Mouse (Mus musculus) ES-Bruce4 (cell line): ENCODE data around the gene Nkapd1. TPM values are rescaled to one million over a fixed set of nuclear protein-coding genes. Genes with fewer than 3 reads are reported as not detected.
A peak's percentile ranks its signal among the peaks of the same experiment; 100 is the strongest.

Experiments
- H3K27ac ChIP-seq: 2 replicates; pipeline ENCODE4 v1.5.1; 2012; ENCODE audit warnings: low read length, inconsistent platforms; ENCODE audit not compliant: insufficient read depth
- H3K27me3 ChIP-seq: 2 replicates; pipeline ENCODE4 v1.6.1; 2012; ENCODE audit warnings: mild to moderate bottlenecking, low read length, inconsistent platforms; ENCODE audit not compliant: control insufficient read depth, poor library complexity, insufficient read depth, severe bottlenecking
- H3K36me3 ChIP-seq: 2 replicates; pipeline ENCODE4 v1.6.1; 2012; ENCODE audit warnings: inconsistent platforms, mild to moderate bottlenecking, low read length, moderate library complexity; ENCODE audit not compliant: control insufficient read depth, poor library complexity, insufficient read depth, severe bottlenecking
- H3K4me1 ChIP-seq: one replicate; pipeline ENCODE4 v1.8.1; 2011; ENCODE audit warnings: low read length; ENCODE audit not compliant: control insufficient read depth, insufficient read depth
- H3K4me3 ChIP-seq: 2 replicates; pipeline ENCODE4 v1.5.1; 2011; ENCODE audit warnings: low read depth, mild to moderate bottlenecking, low read length
- H3K9ac ChIP-seq: 2 replicates; pipeline ENCODE4 v1.6.1; 2012; ENCODE audit warnings: low read depth, mild to moderate bottlenecking, inconsistent platforms; ENCODE audit not compliant: poor library complexity, severe bottlenecking
- H3K9me3 ChIP-seq: replicated peaks from 2 replicates; pipeline ENCODE4 v1.6.1; 2012; ENCODE audit warnings: mild to moderate bottlenecking, low read length, inconsistent platforms; ENCODE audit not compliant: control insufficient read depth, poor library complexity, insufficient read depth, severe bottlenecking
- CTCF ChIP-seq: IDR thresholded peaks from one replicate; pipeline ENCODE4 v1.8.1; 2011; ENCODE audit warnings: low read depth, low read length
- EP300 ChIP-seq: IDR thresholded peaks from 2 replicates; pipeline ENCODE4 v1.6.1; 2011; ENCODE audit warnings: low read depth, low read length; ENCODE audit not compliant: insufficient read depth
- POLR2A ChIP-seq: IDR thresholded peaks from one replicate; pipeline ENCODE4 v1.8.1; 2011; ENCODE audit warnings: low read length; ENCODE audit not compliant: insufficient read depth
- polyA plus RNA-seq: library from polyadenylated mRNA; stranded (reverse); fragments of >200 nt; gene quantifications from 2 replicates; pipeline ENCODE4 v1.2.4, GENCODE M21; 2011; ENCODE audit warnings: low read depth; ENCODE audit not compliant: missing spikeins, insufficient read depth, insufficient read length

Nkapd1 gene
- polyA plus RNA-seq, 1 experiment, result 46.9 TPM

DNA sequence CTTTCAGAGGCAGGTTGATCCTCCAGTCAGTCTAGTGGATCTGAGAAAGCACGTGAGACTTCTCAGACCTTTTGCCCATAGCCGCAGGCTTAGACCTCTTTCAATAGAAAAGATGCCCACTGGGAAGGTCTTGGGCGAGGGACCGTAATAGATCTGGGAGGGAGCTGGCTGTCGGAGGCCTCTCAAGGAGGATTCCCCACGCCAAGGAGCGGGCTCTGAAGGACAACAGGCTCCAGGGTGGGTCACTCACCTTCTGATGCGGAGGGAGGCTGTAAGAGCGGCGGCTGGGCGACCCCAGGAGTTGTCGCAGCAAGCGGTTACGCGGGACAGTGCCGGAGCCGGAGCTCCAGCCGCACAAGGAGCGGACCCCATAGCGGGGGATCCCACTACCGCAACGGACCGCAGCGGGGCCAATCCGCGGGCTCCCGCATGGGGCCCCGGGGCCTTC, 41.7 kb upstream of the Nkapd1 start:
- no peak for TF ChIP-seq EP300
- no peak for TF ChIP-seq POLR2A
- Histone ChIP-seq H3K9me3 (no peaks in the 10 kb centered on the region), H3K4me3 (peak overlapping the region; percentile 98), H3K36me3 (peaks cover 7% of the 10 kb centered on the region; the same call in 1 of the 2 replicates), H3K4me1 (no peaks in the 10 kb centered on the region), H3K9ac (peak overlapping the region; percentile 91), H3K27me3 (no peaks in the 10 kb centered on the region), H3K27ac (no peak overlapping the region)

DNA sequence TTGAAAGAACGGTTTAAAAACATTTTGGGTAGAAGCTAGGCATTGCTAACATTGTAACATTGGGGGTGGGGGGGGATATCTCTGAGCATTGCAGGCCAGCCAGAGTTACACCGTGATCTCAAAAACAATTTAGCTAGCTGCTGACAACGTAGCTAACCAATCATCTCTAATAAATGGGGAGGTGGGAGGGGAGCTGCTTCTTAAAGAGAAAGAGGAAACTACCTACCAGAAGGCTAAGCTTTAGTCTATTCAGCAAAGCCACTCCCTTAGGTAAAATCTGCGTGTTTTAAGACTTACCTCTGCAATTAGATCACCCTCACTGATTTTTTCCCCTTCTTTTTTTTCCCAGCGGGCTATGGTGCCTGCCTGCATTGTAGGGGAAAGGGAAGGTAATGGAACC, 41.1 kb upstream of the Nkapd1 start:
- Histone ChIP-seq H3K9me3 (no peaks in the 10 kb centered on the region), H3K4me1 (no peaks in the 10 kb centered on the region), H3K4me3 (peak overlapping the region; percentile 98), H3K9ac (peak overlapping the region; percentile 91), H3K27me3 (no peaks in the 10 kb centered on the region), H3K27ac (no peak overlapping the region), H3K36me3 (peaks cover 7% of the 10 kb centered on the region; the same call in 1 of the 2 replicates)
- no peak for TF ChIP-seq POLR2A
- no peak for TF ChIP-seq CTCF
- TF ChIP-seq EP300, result no peak

DNA sequence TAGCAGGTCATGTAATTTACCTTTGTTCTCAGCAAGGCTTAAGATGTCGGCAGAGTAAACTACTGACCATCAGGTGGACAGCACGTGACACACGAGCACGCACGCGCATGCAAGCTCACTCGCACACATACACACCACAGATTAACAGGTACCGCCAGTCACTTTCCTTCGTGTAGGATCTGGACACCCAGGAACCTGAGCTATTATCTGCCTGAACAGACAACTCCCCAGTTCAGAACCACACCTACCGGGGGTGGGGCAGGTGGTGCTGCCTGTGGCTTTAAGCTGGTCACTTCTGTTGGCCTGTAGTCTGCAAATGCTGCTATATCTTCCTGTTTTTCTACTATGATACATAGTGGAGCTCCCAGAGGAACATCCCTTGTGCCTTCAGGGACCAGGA, 33.2 kb upstream of the Nkapd1 start:
- H3K4me1 ChIP-seq, result peaks cover 2% of the 10 kb centered on the region
- TF ChIP-seq EP300, result no peak
- no peak for TF ChIP-seq POLR2A
- TF ChIP-seq CTCF, result no peak
- H3K36me3 ChIP-seq, result peaks cover 24% of the 10 kb centered on the region
- H3K27me3 ChIP-seq, result no peaks in the 10 kb centered on the region
- H3K4me3 ChIP-seq, result no peak overlapping the region
- H3K27ac ChIP-seq, result no peak overlapping the region
- H3K9me3 ChIP-seq, result no peaks in the 10 kb centered on the region
- no peak overlapping the region for H3K9ac ChIP-seq

DNA sequence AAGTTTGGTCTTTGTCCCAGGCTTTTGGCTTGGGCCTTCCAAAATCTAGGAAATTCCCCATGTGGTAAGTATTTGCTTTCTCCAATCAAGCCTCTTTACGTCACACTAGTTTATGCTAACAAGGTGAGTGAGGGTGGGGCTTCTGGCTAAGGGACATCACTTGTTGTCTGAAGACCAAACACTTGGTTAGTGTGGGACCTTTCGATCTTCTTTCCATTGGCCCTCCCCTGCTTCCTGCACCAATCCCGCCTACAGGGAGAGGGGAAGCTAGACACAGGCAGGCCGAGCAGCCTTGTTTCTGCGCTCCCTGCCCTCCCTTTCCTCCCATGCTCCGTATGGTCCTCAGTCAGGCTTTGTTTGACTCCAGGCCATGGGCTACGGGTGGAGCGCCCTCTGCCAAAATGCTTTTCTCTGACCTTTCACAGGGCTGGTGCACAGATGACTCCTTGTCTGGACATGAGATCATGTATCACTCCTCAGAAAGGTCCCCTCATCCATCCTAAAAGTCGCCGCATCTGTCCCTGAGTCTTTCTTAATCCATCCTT, 29.6 kb upstream of the Nkapd1 start:
- no peak overlapping the region for H3K9ac ChIP-seq
- H3K27me3 ChIP-seq, result no peaks in the 10 kb centered on the region
- no peak for TF ChIP-seq POLR2A
- TF ChIP-seq CTCF, result no peak
- TF ChIP-seq EP300, result no peak
- H3K27ac ChIP-seq, result no peak overlapping the region
- H3K4me1 ChIP-seq, result peaks cover 2% of the 10 kb centered on the region
- H3K36me3 ChIP-seq, result peaks cover 37% of the 10 kb centered on the region
- H3K4me3 ChIP-seq, result no peak overlapping the region
- no peaks in the 10 kb centered on the region for H3K9me3 ChIP-seq

DNA sequence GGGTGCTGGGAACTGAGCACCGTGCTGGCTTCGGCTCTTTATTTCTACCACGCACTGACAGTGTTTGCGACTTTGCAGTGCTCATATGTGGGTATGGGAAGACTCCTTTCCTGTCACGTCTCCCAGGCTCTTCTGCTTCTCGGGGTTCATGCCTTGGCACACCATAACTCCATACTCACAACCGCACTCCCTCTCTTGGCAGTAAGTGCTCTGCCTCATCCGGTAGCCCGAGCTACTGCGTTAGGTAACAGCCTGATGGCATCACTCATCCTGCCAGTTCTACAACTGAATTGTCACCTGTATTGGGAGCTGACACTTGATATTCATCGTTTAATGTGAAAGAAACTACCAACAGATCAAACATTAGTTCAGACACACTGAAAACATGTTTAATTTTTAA, 17.0 kb upstream of the Nkapd1 start:
- Histone ChIP-seq H3K9ac (no peak overlapping the region), H3K27ac (no peak overlapping the region), H3K36me3 (peaks cover 6% of the 10 kb centered on the region), H3K27me3 (no peaks in the 10 kb centered on the region), H3K4me3 (no peak overlapping the region), H3K4me1 (peaks cover 3% of the 10 kb centered on the region), H3K9me3 (peaks cover 3% of the 10 kb centered on the region; the same call in 1 of the 2 replicates)
- TF ChIP-seq EP300, result no peak
- no peak for TF ChIP-seq POLR2A

DNA sequence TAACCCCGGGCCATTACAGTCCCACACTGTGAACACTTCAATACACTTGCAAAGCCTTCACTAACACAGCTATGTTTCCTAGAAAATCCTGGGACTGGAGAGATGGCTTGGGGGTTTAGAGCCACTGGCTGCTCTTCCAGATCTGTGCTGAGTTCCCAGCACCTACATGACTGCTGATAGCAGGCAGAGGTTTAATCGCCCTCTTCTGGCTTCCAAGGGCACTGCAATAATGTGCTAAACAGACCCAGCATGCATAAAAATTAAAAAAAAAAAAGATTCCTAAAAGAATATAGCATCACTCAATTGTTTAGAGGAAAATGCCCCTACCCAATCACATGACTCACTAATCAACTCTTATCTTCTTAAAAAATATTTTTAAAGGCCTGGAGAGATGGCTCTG, 15.8 kb upstream of the Nkapd1 start:
- no peak overlapping the region for H3K27ac ChIP-seq
- no peak overlapping the region for H3K4me3 ChIP-seq
- TF ChIP-seq EP300 (no peak), POLR2A (no peak), CTCF (peak; percentile 32)
- no peak overlapping the region for H3K9ac ChIP-seq
- H3K4me1 ChIP-seq, result peaks cover 3% of the 10 kb centered on the region
- H3K27me3 ChIP-seq, result no peaks in the 10 kb centered on the region
- H3K36me3 ChIP-seq, result peaks cover 4% of the 10 kb centered on the region
- H3K9me3 ChIP-seq, result peaks cover 3% of the 10 kb centered on the region; the same call in 1 of the 2 replicates
